Mouse (Mus musculus) kidney, adult 11 months (tissue): Measurements from ENCODE around the gene Foxl1.

ENCODE experiments used
- DNase-seq: peaks from one replicate; pipeline ENCODE4 v3.0.0; 2022

Gene Foxl1

DNA sequence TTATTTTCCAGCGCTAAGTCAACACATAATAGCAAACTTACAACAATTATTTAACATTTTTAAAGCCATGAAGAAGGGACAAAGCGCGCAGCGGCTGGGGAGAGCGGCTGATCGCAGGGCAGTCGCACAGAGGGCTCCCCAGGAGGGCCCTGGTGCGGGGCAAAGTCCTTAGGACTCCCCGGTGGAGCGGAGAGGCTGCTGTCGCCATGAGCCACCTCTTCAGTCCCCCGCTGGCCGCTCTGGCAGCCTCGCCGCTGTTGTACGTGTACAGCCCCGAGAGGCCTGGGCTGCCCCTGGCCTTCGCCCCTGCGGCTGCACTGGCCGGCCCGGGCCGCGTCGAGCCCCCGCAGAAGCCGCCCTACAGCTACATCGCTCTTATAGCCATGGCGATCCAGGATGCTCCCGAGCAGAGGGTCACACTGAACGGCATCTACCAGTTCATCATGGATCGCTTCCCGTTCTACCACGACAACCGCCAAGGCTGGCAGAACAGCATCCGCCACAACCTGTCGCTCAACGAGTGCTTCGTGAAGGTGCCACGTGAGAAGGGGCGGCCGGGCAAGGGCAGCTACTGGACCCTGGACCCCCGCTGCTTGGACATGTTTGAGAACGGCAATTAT is at the start of gene Foxl1:
Gene Foxl1, plus strand, starts transcription at position 185 of the 620 bp plus-strand sequence.
- no peak for DNase-seq

DNA sequence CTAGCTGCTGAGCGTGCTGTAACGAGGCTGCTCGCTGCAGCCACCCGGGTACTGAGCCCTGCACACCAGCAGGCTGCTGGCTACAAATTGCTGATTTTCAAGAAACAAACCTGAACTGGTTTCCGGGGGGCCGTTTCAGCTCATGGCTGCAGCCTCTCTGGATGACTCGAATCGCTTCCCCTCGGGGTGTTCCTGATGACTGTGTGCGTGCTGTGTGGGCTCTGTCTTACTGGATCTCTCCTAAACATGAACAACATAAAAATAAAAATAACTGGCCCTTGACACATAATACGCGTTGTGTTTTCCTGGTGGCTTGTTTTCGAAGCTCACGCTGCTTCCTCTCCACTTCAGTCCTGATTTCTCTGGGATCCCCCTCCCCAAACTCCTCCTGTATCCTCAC is 49.0 kb upstream of the Foxl1 start:
- no peak for DNase-seq

DNA sequence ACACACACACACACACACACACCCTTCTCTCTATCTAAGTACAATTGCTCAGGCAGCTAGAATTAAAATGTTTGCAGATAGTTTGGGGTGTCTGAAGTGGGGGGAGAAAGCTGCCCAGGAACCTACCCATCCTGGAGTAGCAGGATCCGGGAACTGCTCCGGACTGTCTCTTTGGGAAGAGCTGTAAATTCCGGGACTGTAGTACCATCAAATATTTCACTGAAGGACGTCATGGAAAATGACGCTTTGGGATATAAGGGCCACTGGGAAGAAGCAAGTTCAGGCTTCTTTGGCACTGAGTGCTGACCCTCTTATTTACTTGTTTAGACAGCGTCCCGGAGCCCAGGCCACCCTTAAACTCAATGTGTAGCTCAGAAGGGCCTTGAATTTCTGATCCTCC is 48.5 kb upstream of the Foxl1 start:
- DNase-seq, result no peak

DNA sequence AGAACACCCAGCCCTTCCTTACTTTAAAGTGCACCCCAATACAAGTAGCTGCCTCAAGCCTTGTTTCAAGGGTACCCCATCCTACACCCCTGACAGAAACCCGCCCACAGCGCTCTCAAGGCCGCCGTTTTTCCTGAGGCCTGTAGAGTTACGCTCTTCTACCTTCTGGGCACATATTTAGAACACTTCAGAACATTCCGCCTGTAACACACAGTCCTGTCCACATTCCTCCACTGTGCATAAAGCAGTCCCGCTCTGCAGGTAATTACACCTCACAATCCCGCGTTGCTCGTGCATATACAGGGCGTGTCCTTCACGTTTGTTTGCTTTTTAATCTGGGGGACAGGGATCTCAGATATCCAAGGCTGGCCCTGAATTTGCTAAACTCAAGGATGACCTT is 47.8 kb upstream of the Foxl1 start:
- no peak for DNase-seq

DNA sequence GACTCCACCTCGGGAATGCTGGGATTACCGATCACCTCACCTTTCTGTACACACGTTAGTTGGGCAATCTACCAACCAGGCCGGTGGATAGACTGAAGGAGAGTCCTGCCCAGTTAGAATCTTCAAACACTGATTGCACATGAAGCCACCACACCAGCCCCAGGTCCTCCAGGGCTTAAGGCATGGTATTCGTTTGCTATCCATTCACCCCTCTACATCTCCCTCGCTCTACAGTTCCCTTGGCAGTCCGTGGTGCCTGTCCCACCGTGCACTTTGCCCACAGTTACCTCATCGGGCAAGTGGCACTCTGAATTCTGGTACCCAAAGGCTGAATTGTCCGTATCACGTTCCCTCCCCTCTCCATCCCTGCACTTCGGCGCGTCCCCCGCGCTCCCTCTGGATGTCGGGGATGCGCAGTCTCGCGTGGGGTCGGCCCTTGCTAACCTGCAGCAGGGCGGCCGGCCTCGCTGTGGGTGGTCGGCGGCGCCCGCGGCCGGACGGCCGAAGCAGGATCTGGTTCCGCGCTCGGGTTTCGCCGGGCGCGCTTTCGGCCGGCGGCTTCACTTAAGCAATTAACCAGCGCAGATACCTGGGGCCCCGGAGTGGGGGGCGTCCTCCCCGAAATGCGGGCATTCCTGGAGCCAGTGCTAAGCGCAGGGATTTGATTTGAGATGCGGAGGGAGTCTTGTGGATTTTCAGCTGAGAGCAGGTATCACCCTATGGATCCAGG is 47.2 kb upstream of the Foxl1 start:
- DNase-seq, result no peak

DNA sequence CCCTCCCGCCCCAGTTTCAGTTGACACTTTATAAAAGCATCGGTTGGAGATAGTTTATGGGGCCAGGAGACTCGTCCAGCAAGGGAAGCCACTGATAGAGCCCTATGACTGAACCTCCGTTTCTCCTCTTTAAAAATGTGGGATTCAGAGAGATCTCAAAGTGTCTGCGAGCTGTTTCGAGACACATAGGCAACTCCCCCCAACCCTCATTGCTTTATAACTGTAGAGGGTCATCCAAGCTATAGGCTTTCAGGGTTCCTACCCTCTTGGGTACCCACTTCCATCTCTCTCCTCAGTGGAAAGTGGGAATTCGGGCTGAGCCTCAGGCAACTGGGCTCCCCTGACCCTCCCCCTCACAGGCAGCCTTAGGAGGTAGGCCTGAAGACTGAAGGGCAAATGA is 46.3 kb upstream of the Foxl1 start:
- no peak for DNase-seq

DNA sequence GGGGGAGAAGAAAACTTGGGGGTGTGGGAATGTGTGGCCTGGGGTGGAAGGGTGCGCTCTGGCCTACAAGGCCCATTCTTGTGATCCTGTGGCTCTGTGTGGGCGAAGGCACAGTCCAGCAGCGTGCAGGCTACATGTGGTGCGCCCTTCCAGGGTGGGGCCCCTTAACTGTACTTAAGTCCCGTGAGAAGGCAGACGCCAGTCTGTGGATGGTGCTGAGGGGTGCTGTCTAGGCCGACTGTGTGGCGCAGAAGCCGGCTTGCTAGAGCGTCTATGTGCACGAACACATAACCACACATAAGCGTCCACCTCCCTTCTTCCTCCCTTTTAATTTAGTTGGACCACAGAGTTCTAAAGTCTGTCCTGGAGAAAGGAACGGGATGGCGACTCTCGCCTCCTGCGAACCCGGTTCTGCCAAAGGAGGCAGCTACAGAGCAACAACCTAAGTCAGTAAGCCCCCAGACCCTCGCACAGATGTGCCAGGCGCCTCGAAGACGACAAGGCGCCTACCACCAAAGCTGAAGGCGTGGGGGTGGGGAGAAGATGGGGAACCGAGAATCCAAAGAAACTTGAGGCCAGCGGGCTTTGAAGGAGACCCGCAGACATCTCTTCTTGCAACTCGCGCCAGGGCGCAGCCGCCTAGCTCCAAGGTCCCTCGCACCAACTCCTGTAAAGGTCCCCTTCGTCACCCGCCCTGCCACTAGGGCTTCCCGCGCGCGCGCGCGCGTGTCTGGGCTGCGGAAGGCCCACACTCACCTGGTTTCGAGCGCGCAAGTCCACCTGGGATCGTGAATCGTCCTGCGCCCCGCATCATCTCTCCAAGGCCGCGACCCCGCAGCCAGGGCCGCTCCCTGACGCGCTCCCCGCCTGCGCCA is 45.3 kb upstream of the Foxl1 start:
- DNase-seq, result no peak

DNA sequence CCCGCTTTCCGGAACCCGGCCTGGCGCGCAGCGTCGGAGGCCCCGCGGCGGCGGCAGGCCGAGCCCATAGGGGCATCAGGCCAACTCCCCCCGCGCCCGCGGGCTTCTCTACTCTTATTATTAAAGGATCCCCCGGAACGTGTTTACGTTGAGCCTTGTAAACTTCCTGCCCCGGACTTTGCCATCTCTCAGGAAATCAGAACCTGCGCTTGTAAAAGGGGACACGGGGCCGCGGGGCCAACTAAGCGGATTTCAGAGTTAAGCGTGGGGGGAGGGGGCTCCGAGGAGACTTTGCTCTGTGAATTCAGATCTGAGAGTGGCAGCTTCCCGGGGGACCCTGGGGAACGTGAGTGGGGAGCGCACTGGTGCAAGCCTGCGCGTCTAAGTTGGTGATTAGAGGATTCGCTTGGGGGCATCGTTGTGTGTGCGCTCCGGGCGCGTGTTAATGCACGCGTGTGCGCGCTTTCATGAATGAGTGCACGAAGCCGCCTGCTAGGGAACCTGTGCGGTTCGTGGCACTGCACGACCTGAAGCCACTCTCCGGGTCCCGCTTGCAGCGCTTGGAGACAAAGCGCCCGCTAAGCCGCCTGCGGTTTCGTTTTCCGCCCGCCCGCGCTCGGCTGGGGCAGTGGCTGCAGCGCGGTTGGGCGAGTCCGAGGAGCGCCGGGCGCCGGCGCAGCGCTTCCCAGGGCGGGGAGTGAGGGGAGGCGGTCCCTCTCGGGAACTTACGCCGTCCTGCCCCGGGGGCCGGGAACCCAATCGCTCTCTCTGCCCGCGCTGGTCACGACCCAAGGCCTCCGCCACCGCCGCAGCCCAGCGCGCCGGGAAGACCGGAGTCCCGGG is 44.4 kb upstream of the Foxl1 start:
- DNase-seq, result peak; percentile 56

DNA sequence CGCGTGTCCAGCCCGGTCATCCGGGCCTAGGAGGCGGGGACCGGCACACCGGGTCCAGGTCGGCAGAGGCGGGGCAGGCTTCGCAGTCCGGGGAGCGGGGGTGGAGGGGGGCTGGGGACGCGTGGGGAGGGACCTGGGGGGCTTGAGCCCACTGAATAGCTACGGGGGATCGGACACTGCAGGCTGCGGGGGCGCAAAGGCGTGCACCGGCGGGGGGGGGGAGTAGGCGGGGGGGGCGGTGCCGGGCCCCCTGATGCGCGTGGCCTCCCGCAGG is 43.9 kb upstream of the Foxl1 start:
- DNase-seq, result no peak

DNA sequence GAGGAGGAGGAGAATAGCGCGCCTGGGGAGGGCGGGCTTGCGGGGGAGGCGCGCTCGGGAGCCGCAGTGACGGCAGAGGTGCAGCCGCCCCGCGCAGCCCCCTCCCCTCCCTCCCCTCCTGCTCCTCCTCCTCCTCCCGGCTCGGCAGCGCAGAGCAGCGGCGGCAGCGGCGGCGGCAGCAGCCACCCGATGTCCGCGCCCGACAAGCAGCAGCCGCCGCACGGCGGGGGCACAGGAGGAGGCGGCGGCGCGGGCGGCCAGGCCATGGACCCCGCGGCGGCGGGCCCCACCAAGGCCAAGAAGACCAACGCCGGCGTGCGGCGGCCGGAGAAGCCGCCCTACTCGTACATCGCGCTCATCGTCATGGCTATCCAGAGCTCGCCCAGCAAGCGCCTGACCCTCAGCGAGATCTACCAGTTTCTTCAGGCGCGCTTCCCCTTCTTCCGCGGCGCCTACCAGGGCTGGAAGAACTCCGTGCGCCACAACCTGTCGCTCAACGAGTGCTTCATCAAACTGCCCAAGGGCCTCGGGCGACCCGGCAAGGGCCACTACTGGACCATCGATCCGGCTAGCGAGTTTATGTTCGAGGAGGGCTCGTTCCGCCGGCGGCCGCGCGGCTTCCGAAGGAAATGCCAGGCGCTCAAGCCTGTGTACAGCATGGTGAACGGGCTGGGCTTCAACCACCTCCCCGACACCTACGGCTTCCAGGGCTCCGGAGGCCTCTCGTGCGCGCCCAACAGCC is 43.4 kb upstream of the Foxl1 start, which contains the start of gene Foxf1:
Gene Foxf1, plus strand, starts transcription at position 177 of the 742 bp plus-strand sequence.
- DNase-seq, result no peak

DNA sequence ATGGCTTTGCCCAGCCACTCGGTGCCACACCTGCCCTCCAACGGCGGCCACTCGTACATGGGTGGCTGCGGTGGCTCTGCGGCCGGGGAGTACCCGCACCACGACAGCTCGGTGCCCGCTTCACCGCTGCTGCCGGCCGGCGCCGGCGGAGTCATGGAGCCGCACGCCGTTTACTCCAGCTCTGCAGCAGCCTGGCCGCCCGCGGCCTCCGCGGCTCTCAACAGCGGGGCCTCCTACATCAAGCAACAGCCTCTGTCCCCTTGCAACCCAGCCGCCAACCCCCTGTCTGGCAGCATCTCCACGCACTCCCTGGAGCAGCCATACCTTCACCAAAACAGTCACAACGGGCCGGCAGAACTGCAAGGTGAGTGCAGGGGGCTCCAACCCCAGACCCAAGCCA is 42.7 kb upstream of the Foxl1 start:
- no peak for DNase-seq

DNA sequence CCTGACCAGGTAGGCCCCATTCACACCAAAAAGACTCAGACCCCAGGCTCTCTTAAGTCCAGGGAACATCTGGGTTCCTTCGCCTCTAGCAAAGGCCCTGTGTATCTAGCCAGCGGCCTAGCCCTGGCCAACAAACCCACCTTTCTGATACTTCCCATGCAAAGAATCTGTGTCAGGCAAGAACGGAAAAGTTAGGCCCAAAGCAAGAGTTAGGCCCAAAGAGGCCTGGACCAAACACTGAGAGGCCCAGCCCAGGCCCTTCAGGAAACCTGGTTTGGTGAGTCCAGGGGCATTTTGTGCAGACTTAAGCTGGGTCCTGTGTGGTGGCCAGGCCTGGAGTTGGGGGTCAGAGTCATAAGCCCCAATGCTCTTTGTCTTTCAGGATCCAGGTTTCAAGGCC is 42.2 kb upstream of the Foxl1 start:
- DNase-seq, result no peak

DNA sequence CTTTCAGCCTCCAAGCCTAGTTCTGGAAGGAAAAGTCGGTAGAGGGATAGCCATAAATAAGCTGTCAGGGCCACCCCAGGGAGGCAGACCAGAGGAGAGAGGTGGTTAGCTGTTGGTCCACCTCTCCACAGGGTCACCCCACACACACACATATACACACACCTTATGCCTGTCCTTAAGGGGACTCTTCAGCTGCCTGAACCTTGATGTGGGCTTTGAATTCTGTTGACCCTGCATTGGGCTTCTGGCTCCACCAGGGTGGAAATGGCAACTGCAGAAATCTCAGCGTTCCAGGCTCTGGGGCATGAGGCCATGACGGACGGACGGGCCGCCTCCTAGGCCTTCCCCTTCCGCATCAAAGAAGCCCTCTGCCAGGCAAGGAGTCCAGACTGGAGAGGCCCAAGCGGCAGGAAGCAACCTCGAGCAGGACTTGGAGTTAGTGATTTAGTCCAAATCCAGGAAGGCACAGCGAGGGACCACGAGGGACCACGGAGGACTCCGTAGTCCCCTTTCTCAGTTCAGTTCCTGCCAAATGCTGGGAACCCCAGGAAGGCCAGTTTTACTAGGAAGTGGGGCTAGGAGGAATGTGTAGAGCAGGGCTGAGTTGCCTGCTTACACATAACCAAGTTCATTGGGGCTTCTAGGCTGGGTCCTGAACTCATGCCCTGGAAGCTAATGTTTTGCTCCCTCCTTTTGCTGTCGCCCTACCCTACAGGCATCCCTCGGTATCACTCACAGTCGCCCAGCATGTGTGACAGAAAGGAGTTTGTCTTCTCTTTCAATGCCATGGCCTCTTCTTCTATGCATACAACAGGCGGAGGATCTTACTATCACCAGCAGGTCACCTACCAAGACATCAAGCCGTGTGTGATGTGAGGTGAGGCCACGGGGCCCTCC is 41.5 kb upstream of the Foxl1 start:
- no peak for DNase-seq

DNA sequence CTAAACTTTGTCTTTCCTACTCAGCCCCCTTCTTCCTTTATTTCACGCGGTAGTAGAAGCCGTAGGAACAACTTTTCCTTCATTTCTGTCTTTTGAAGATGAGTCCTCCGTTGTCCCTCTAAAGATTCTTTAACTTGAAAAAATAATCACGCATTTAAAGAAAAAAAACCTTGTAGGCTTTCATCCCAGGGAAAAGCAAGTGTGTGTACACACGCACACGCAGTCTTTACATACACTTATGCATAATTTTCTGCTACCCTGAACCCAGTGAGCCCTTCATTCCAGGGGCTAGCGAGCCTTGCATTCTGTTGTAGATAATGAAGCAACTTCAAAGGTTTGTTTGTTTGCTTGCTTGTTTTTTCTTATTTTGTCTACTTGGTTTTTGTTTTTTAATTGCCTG is 39.5 kb upstream of the Foxl1 start:
- DNase-seq, result no peak

DNA sequence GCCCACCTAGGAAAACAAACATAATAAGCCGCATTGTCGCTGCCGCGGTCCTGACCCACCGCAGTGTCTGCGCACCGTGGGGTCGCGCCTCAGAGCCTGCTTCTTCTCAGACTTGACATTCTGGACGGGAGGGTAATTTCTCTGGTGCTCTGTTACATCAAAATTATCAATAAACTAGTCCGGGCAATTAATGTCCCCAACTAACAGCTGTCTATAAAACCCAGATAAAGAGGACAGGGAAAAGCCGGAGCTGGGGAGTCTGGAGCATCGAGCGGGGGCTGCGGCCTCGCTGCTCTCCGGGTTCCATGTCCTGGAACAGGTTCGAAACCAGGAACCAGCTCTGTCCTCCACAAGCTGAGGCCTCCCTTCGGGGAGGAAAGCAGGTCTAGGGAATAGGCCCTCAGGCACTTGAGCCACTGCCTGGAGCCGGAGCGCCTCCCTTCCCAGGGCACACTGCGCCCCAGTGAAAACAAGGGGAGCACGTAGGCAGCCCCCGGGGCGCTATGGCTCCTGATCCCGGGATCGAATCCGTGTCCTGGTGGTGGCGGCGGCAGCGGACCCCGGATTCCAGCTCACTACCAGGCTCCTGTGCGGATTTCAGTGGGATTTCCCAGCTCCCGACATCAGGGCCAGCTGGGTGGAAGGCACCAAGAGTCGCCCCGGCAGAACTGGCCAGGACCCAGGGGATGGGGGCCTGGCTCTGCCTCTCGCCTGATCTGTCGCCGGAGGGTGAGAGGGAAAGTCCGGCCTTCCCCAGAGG is 38.7 kb upstream of the Foxl1 start:
- DNase-seq, result no peak

DNA sequence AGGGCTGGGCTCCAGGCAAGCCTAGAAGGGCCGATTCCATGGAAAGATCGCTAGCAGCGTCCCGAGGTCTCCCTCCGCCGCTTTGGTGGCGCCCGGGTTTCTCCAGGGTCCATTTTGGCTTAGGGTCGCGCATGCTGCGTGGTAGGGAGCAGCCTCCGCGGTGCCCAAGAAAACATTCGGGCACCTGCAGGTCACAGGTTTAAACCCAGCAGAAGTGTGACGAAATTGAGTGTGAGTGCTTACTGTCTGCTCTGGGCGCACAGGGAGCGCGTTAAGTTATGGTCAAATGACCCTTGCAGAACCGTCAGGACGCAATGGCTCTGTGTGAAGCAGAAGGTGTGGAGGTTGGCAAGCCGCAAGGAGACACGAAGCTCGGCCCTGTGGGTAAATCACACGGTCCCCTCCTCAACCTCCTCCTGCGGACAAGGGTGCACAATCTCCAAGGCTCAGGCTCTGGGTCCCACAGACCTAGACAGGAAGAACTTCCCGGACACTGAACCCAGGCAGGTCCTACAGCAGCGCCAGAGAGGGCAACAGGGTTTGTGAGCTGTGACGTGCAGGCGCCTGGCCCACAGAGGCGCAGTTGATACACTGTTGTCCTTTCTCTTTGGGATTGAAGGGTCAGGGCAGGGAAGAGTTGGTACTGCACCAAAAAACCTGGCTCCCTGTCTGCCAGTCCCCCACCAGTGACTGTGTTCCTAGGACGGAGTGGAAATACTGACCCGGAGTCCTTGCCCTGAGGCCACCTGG is 37.9 kb upstream of the Foxl1 start:
- no peak for DNase-seq

DNA sequence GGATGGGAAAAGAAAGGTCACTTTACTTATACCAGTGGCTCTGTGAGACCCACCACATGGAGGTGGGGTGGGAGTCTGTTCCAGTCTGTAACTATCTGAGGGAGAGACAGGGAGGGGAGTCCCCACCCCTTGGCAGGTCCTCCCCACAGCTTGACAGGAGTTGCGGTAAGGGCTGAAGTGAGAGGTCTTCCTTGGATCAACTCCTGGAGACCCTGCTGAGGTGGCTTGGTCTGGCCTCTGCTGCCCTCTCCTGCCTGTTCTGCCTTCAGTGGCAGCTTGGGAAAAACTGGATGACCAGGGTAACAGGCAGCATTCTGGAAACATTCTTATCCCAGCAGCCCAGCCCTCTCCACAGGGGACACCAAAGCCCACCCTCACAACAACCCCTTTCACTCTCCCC is 37.0 kb upstream of the Foxl1 start:
- DNase-seq, result no peak

DNA sequence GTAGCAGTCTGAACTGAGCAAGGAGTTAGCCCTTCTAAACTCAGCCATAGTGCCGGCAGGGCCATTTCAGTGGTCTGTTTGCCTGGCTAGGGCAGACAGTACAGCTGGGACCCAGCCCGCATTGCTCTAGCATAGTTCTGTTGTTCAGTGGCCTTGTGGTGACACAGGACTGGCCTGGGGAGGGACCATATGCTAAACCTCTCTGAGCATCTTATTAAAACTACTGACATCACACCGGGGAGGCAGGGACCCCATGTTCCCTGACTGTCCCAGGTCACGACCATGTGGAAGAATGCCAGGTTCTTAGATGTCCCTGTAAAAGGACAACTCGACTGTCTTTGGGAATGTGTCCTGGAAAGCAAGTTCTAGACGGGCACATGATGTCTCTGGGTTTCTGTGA is 35.6 kb upstream of the Foxl1 start:
- no peak for DNase-seq

DNA sequence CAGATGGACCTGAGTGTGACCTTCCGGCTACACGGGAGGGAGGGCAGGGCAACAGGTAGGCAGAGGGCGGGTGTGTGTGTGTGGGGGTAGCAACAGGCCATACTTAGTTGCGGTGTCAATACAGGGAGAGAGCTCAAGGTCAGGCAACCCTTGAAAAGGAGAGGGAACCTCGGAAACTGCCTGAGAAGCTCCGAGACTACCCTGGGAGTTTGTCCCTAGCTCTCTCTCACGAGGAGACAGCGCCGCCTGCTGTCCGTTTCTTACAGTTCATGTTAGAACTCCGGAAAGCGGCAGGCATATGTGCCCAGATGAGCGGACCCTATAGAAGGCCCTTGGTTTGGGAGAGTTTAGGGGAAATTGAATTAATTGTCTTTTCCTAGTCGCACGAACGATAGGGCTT is 35.1 kb upstream of the Foxl1 start:
- DNase-seq, result peak; percentile 51

DNA sequence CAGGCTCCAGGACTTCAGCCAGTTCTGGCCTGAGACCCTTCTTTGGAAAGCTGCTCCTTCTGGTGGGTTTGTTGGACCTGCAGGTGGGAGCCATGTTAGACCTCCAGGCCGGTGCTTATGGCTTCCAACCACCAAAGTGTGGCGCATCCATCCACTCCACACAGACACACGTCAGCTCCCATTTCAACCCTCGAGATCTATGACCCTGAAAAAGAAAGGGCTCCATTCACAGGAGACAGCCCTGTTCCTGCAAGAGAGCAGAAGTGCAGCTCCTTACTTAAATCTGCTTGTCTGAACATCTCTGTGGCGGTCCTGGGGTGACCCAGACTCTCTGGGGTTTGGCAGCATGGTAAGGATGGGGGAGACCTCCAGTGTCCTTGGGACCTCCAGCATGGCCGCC is 34.2 kb upstream of the Foxl1 start:
- DNase-seq, result no peak
